Mouse (Mus musculus) retina, adult 2 months (tissue): Measurements from ENCODE around the gene Cetn4.

ENCODE experiments used
- DNase-seq: peaks from one replicate; pipeline ENCODE4 v3.0.0-alpha.2; 2012; ENCODE audit warnings: low read depth, low spot score

Cetn4 gene

GRCm38 (mm10) chr3:37312370-37312941 is at the start of gene Cetn4, which contains the start of gene Bbs12:
TSS of gene Cetn4 (minus strand) at chr3:37312708.
TSS of gene Bbs12 (plus strand) at chr3:37312554.
- peak; percentile 93 for DNase-seq

DNA sequence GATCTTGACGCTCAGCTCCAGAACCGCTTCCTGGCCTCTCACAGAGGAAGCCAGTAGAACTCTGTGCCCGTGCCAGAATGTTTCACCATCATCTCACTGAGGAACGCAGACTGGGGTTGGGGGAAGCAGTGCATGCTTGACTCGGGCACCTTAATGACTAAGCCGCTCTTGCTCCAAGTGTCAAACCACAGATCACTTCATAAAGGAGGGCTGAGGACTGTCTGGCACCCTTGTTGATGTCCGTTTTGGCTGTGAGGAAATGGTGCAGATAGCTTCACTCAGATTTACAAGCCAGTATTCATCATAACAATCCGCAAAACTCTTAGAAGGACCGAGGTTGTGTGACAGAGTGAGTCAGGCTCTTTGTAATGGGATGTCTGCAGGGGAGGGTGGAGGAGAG is 48.2 kb upstream of the Cetn4 start:
- DNase-seq = no peak

DNA sequence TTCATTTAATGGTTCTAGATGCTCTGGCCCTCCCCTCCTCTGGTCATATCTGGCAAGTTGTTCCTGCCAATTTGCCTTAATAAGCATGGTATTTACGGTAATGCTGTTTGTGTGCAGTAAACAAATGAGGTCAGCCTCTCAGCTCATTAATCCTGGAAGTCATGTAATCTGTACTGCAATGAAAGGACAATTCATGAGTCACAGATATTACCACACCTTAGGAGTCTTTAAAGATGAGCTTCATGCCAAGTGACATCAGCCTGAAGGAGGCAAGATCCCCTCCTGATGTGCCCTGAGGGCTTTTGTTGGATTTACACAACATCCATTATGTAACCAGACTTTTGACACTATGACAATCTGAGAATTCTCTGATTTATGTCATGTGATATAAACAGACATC is 42.2 kb upstream of the Cetn4 start:
- no peak for DNase-seq

- no peak for DNase-seq
Measured at GRCm38 (mm10) chr3:37353951-37354481, 41.5 kb upstream of the Cetn4 start.

GRCm38 (mm10) chr3:37350386-37350785 is 37.9 kb upstream of the Cetn4 start:
- DNase-seq = no peak

DNA sequence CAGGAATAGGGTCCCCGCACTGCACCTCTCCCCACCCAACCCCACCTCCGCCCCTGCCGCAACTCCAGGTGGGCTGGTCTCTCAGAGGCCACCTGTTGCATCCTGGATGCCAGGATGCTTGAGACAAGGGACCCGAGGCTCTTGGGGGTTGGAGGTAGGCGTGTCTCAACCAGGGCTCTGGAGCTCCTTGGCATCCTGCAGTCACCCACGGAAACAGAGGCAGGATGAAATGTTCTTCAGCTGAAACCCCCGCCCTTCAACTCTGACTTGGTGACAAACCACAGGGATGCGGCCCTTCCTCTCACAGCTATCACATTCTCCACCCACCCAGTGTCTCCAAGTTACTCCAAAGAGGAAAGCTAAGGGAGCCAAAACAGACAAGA is 36.6 kb upstream of the Cetn4 start:
- DNase-seq = no peak

GRCm38 (mm10) chr3:37348221-37349165 is 36.0 kb upstream of the Cetn4 start, which contains the start of gene Fgf2:
TSS of gene Fgf2 (plus strand) at chr3:37348346.
- no peak for DNase-seq

- DNase-seq = no peak
Measured at GRCm38 (mm10) chr3:37347671-37348070, 35.2 kb upstream of the Cetn4 start.

DNA sequence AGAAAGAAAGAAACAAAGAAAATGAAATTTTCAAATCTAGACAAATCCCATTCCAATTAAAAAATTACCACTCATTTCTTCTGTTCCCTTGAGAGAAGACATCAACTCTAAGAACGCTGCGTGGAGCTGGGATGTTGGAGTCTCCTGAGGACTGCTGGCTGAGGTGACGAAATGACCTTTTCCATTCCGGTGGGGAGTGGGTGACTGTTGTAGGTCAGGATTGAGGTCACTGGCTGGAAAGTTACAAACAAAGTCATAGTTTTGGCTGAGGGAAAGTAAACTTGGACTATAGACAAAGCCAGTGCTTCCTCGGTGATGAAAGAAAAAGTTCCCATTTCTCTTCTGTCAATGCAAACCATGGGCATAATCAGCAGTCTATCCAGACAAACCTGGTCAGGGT is 30.3 kb upstream of the Cetn4 start:
- no peak for DNase-seq

- DNase-seq = no peak
Measured at GRCm38 (mm10) chr3:37341110-37341509, 28.6 kb upstream of the Cetn4 start.

- no peak for DNase-seq
Measured at GRCm38 (mm10) chr3:37334053-37334452, 21.5 kb upstream of the Cetn4 start.

DNA sequence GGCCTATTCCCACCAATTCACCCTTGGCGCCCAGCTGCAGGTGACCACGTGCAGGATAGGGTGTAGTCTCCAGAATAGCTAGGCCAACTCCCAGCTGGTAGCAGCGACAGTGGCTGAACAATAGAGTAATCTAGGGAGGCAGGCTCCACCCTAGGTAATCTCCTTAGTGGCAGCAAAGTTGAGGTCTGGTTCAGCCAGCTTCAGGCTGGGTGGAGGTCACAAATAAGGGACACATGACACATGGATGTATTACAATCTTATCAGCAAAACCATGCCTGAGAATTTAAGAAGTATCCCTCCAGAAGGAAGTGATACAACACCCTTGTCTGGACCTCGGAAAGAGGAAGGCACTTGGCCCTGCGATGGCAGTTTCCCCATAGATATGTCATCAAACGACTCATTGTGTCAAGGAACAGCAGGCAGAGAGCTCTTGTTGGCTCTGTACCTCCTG is 19.5 kb upstream of the Cetn4 start:
- no peak for DNase-seq

GRCm38 (mm10) chr3:37329963-37330362 is 17.5 kb upstream of the Cetn4 start:
- DNase-seq = no peak

- DNase-seq = no peak
Measured at GRCm38 (mm10) chr3:37328489-37328888, 16.0 kb upstream of the Cetn4 start.

- DNase-seq = no peak
Measured at GRCm38 (mm10) chr3:37326627-37327026, 14.1 kb upstream of the Cetn4 start.

GRCm38 (mm10) chr3:37325317-37326112 is 13.0 kb upstream of the Cetn4 start:
- DNase-seq = no peak

DNA sequence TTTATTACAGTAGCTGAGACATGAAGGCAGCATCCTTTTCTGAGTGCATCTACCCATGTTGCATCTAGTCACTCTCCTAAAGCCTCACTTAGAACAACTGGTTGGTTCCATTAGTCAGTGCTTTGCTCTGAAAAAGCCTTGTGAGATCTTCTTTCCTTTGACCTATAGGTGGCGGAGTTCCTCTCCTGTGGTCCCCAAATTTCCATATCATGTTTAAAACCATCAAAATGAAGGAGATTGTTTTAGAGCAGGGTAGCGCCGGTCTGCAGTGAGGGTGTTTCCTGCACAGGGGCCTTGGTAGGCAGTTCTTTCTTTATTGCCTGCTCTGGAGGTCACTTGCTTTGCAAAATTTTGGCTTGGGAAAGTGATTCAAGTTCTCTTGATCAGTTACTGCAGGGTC is 11.8 kb upstream of the Cetn4 start:
- DNase-seq = no peak

DNA sequence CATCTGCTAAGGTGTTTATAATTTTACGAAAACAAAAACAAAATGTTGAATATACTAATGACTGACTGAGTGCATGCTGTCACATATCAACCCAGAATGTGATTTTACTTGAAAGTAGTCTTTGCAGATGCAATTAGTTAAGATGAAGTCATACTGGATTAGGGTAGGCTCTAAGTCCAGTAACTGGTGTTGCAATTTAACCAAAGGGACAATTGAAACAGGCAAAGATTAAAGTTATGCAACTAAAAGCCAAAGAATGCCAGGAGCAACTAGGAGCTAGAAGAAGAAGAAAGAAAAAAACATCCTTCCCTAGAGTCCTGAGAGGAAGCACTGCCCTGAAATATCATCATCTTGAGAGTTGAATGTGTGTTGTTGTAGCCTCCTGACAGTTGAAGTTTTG is 3.7 kb upstream of the Cetn4 start:
- no peak for DNase-seq

DNA sequence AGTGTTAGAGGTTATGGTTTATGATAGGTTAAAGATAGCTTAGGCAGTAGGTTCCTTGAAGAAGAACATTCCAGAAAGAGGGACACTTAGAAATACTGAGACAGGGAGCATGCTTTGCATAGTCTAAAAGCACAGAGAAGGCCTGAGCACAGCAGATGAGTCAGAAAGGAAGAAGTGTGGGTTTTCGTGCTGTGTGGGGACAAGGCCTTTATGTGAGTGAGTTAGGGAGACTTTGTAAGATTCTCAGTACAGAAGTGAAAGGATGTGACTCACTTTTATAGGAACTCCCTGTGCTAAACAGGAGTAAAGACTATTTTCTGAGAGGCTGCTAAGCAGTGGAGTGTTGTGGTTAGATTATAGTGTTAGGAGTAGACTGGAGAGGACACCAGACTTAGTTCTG is 863 bp upstream of the Cetn4 start:
- no peak for DNase-seq

DNA sequence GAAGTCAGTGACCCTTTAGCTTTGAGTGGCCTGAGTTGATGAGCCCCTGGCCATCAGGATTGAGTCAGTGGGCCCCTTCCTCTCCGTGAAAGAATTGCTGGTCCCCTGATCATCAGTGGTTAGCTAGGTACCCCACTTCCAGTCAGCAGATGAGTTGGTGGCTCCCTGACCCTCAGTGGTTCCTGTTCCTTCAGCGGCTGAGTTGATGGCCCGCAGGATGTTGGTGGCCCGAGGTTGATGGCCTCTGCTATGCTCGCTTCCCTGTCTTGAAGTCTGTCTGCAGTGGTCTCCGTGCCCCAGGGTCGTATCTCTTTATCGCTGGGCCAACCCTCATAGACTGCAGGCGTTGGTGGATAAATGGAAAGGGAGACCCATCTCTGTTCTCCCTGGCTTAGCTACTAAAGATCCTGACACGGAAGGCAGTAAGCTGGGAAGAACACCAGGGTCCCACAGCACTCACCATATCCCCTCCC is 575 bp downstream of the Cetn4 start:
- DNase-seq = no peak

- DNase-seq = no peak
Measured at GRCm38 (mm10) chr3:37303392-37304139, 8.9 kb downstream of the Cetn4 start.
